Mouse (Mus musculus): ENCODE results near the gene Baz1b. TPM values are rescaled to one million over a fixed set of nuclear protein-coding genes. Genes with fewer than 3 reads are reported as not detected.

The Baz1b gene
- polyA plus RNA-seq, 1 experiment from 2014 or later = 50.1 TPM

GRCm38 (mm10) chr5:135291193-135291592 lies 104.1 kb downstream of the Baz1b start:
- H3K4me1 ChIP-seq = no peaks in the 10 kb centered on the region
- WGBS = 50% methylated on average over 4 of the region's 4 CpGs
- no peak overlapping the region for H3K4me2 ChIP-seq
- H3K27me3 ChIP-seq = no peaks in the 10 kb centered on the region
- H3K9me3 ChIP-seq (replicated peaks) = no peaks in the 10 kb centered on the region
- H3K4me3 ChIP-seq = no peak overlapping the region
- H3K36me3 ChIP-seq (ENCODE audit: poor library complexity, severe bottlenecking) = no peaks in the 10 kb centered on the region
- no peak overlapping the region for H3K27ac ChIP-seq
- ATAC-seq = no peak
- no peak overlapping the region for H3K9ac ChIP-seq

DNA sequence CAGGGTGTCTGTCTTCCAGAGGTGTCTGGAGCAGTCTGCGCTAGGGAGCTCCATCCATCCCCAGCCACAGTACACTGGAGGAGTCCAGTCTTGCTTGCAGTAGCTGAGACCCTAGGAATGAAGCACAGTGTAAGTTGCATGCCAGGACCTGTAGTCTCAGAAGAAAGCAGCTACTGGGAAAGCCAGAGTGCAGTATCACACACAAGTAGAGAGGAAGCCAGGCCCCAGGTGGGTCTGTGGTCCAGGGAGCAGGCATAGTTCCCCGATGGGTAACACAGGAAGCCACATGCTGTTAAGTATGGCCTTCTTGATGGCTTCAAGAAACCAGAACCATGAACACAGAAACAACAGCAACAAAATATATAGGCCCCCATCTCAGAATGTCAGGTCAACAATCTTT lies 104.9 kb downstream of the Baz1b start:
- Histone ChIP-seq H3K9me3 (replicated peaks) (no peaks in the 10 kb centered on the region), H3K27ac (no peak overlapping the region), H3K4me1 (no peaks in the 10 kb centered on the region), H3K9ac (no peak overlapping the region), H3K27me3 (no peaks in the 10 kb centered on the region), H3K4me2 (no peak overlapping the region), H3K4me3 (no peak overlapping the region), H3K36me3 (ENCODE audit: poor library complexity, severe bottlenecking) (no peaks in the 10 kb centered on the region)
- 98% methylated on average over 2 of the region's 2 CpGs for WGBS
- no peak for ATAC-seq

Small RNA genes within 50 kb of the gene (microRNA-seq; reads per million reads assigned to microRNA genes)
- gene Gm25315 = not detected

Other genes starting within 250 kb of the Baz1b start
- not detected in 2 replicates for gene Cldn4, start 240.3 kb upstream of the Baz1b start, polyA plus RNA-seq (2015; fragmentation: Nextera tagmentation; extraction: Ambion mirVana)
- 2.9 and 3.1 TPM in 2 replicates for gene Cldn3, start 201.1 kb upstream of the Baz1b start, polyA plus RNA-seq (2015; fragmentation: Nextera tagmentation; extraction: Ambion mirVana)
- 47.9 and 53.4 TPM in 2 replicates for gene Abhd11, start 178.1 kb upstream of the Baz1b start, polyA plus RNA-seq (2015; fragmentation: Nextera tagmentation; extraction: Ambion mirVana)
- 34.1 and 38.7 TPM in 2 replicates for gene Stx1a, start 163.8 kb upstream of the Baz1b start, polyA plus RNA-seq (2015; fragmentation: Nextera tagmentation; extraction: Ambion mirVana)
- 31.3 and 33.8 TPM in 2 replicates for gene Dnajc30, start 123.1 kb upstream of the Baz1b start, polyA plus RNA-seq (2015; fragmentation: Nextera tagmentation; extraction: Ambion mirVana)
- 101 and 112 TPM in 2 replicates for gene Bud23, start 122.3 kb upstream of the Baz1b start, polyA plus RNA-seq (2015; fragmentation: Nextera tagmentation; extraction: Ambion mirVana)
- 17.8 and 19.1 TPM in 2 replicates for gene Vps37d, start 109.0 kb upstream of the Baz1b start, polyA plus RNA-seq (2015; fragmentation: Nextera tagmentation; extraction: Ambion mirVana)
- gene Mlxipl, start 97.4 kb upstream of the Baz1b start, polyA plus RNA-seq (2015; fragmentation: Nextera tagmentation; extraction: Ambion mirVana) = 1.4 and 1.6 TPM in 2 replicates
- 18.8 and 19.3 TPM in 2 replicates for gene Tbl2, start 37.6 kb upstream of the Baz1b start, polyA plus RNA-seq (2015; fragmentation: Nextera tagmentation; extraction: Ambion mirVana)
- 48.9 and 50.8 TPM in 2 replicates for gene Bcl7b, start 19.0 kb upstream of the Baz1b start, polyA plus RNA-seq (2015; fragmentation: Nextera tagmentation; extraction: Ambion mirVana)
- gene Fzd9, start 64.0 kb downstream of the Baz1b start, polyA plus RNA-seq (2015; fragmentation: Nextera tagmentation; extraction: Ambion mirVana) = 18.2 and 25.7 TPM in 2 replicates
- not detected in 2 replicates for gene Fkbp6, start 162.8 kb downstream of the Baz1b start, polyA plus RNA-seq (2015; fragmentation: Nextera tagmentation; extraction: Ambion mirVana)
- gene Trim50, start 166.0 kb downstream of the Baz1b start, polyA plus RNA-seq (2015; fragmentation: Nextera tagmentation; extraction: Ambion mirVana) = not detected in 2 replicates
- gene Nsun5, start 182.7 kb downstream of the Baz1b start, polyA plus RNA-seq (2015; fragmentation: Nextera tagmentation; extraction: Ambion mirVana) = 36.8 and 40.4 TPM in 2 replicates
- 15.3 and 16.9 TPM in 2 replicates for gene Pom121, start 207.3 kb downstream of the Baz1b start, polyA plus RNA-seq (2015; fragmentation: Nextera tagmentation; extraction: Ambion mirVana)

Measured in forebrain, embryonic 13.5 days (tissue).